Mouse (Mus musculus) C2C12 (cell line): ENCODE data around the gene Eipr1. TPM values are rescaled to one million over a fixed set of nuclear protein-coding genes. Genes with fewer than 3 reads are reported as not detected.

Source experiments
- polyA plus RNA-seq: library from polyadenylated mRNA; unstranded; fragments of >200 nt; fragmentation: generic; extraction: Trizol; gene quantifications from one replicate; pipeline ENCODE4 v1.2.1, GENCODE M21; 2012; ENCODE audit warnings: missing spikeins

The Eipr1 gene
- polyA plus RNA-seq, 1 experiment, result 22.7 TPM

Other genes with a start within 250 kb of the Eipr1 start
- not detected for gene Dcdc2c, start 199.4 kb upstream of the Eipr1 start, polyA plus RNA-seq
- not detected for gene Allc, start 169.3 kb upstream of the Eipr1 start, polyA plus RNA-seq
- not detected for gene Colec11, start 128.4 kb upstream of the Eipr1 start, polyA plus RNA-seq
- gene Rps7, start 115.8 kb upstream of the Eipr1 start, polyA plus RNA-seq, result 895 TPM
- gene Rnaseh1, start 102.2 kb upstream of the Eipr1 start, polyA plus RNA-seq, result 12.9 TPM
- gene Adi1, start 76.6 kb upstream of the Eipr1 start, polyA plus RNA-seq, result 13.3 TPM
- gene Trappc12, start 1.3 kb upstream of the Eipr1 start, polyA plus RNA-seq, result 14.6 TPM